Comparison of ENCODE assay signal across 8 mouse cellular contexts in genomic region chr5:66617921-66618460, GRCm38 (mm10). TPM values are rescaled to one million over a fixed set of nuclear protein-coding genes. Genes with fewer than 3 reads are reported as not detected.
DNase-seq lines count a peak whose midpoint lies in the region; ATAC-seq and TF ChIP-seq lines count a peak whose summit lies in the region.

No protein-coding gene starts in this region.

- ATAC-seq in forebrain, embryonic 14.5 days, result peak; percentile 71
- peak; percentile 68 for ATAC-seq in intestine, embryonic 16.5 days
- peak; percentile 70 for ATAC-seq in liver, embryonic 15.5 days (ENCODE audit: insufficient read depth)

- TF ChIP-seq CTCF in spleen, adult 2 months (IDR thresholded peaks at IDR 0.05; ENCODE audit: extremely low read depth, insufficient read depth, insufficient read length, insufficient replicate concordance), result no peak

- peaks cover 14% of the 10 kb centered on the region for H3K27me3 ChIP-seq in spleen, adult 2 months (ENCODE audit: control insufficient read depth, insufficient read depth, low read length)
- no peaks in the 10 kb centered on the region for H3K27me3 ChIP-seq in forebrain, embryonic 14.5 days (replicated peaks; ENCODE audit: control insufficient read depth, insufficient read depth, low read length)
- H3K27me3 ChIP-seq in intestine, embryonic 16.5 days (replicated peaks; ENCODE audit: control insufficient read depth, insufficient read depth, low read length), result no peaks in the 10 kb centered on the region
- peaks cover 61% of the 10 kb centered on the region for H3K27me3 ChIP-seq in liver, embryonic 15.5 days

- peak overlapping the region; percentile 82 for H3K4me2 ChIP-seq in forebrain, embryonic 14.5 days (ENCODE audit: low read length)
- peak overlapping the region; percentile 90 for H3K4me2 ChIP-seq in intestine, embryonic 16.5 days (ENCODE audit: low read depth, low read length)
- H3K4me2 ChIP-seq in liver, embryonic 15.5 days, result peak overlapping the region; percentile 60

- peak overlapping the region; percentile 95 for H3K9ac ChIP-seq in forebrain, embryonic 14.5 days (ENCODE audit: low read length)
- peak overlapping the region; percentile 95 for H3K9ac ChIP-seq in intestine, embryonic 16.5 days (ENCODE audit: low read depth, low read length)
- H3K9ac ChIP-seq in liver, embryonic 15.5 days, result peak overlapping the region; percentile 45

- H3K9me3 ChIP-seq in forebrain, embryonic 14.5 days (replicated peaks; ENCODE audit: control insufficient read depth, low read length), result no peaks in the 10 kb centered on the region
- no peaks in the 10 kb centered on the region for H3K9me3 ChIP-seq in intestine, embryonic 16.5 days (ENCODE audit: control insufficient read depth, low read length)
- no peaks in the 10 kb centered on the region for H3K9me3 ChIP-seq in liver, embryonic 15.5 days (replicated peaks)

- peaks cover 10% of the 10 kb centered on the region for H3K4me1 ChIP-seq in spleen, adult 2 months (ENCODE audit: control insufficient read depth, insufficient read depth, insufficient read length)
- H3K4me1 ChIP-seq in forebrain, embryonic 14.5 days (ENCODE audit: control insufficient read depth, insufficient read depth, low read length), result peaks cover 11% of the 10 kb centered on the region
- H3K4me1 ChIP-seq in intestine, embryonic 16.5 days (ENCODE audit: control insufficient read depth, insufficient read depth, low read length), result peaks cover 32% of the 10 kb centered on the region
- peaks cover 5% of the 10 kb centered on the region; the same call in 1 of the 2 replicates for H3K4me1 ChIP-seq in liver, embryonic 15.5 days (replicated peaks)

- no peak for DNase-seq in spleen, adult 2 months (ENCODE audit: low read depth in 1 of 2, low spot score in 2 of 2)
- no peak for DNase-seq in spleen, postnatal 14 days (ENCODE audit: low spot score in 2 of 2)
- peak; percentile 46 for DNase-seq in cerebellum, adult 11 months
- peak; percentile 38 for DNase-seq in forebrain, embryonic 14.5 days (ENCODE audit: low spot score)
- peak; percentile 32 for DNase-seq in testis, postnatal 14 days (ENCODE audit: low spot score)
- no peak for DNase-seq in thymus, postnatal 4 days

- peak overlapping the region; percentile 29 for H3K27ac ChIP-seq in spleen, adult 2 months (ENCODE audit: insufficient read depth, low read length)
- peak overlapping the region; percentile 96 for H3K27ac ChIP-seq in forebrain, embryonic 14.5 days (ENCODE audit: low read depth, low read length)
- peak overlapping the region; percentile 99 for H3K27ac ChIP-seq in intestine, embryonic 16.5 days (ENCODE audit: low read length)
- peak overlapping the region; percentile 76 for H3K27ac ChIP-seq in liver, embryonic 15.5 days (replicated peaks)

- no peaks in the 10 kb centered on the region for H3K36me3 ChIP-seq in spleen, adult 2 months (ENCODE audit: control insufficient read depth, insufficient read depth, low read length)
- no peaks in the 10 kb centered on the region for H3K36me3 ChIP-seq in forebrain, embryonic 14.5 days (ENCODE audit: control insufficient read depth, insufficient read depth, low read length)
- no peaks in the 10 kb centered on the region for H3K36me3 ChIP-seq in intestine, embryonic 16.5 days (ENCODE audit: control insufficient read depth, insufficient read depth, low read length)
- no peaks in the 10 kb centered on the region for H3K36me3 ChIP-seq in liver, embryonic 15.5 days (replicated peaks)

- TF ChIP-seq POLR2A in spleen, adult 2 months (IDR thresholded peaks at IDR 0.05; ENCODE audit: low read depth, low read length), result no peak

- WGBS in spleen, adult 2 months, result 2% methylated on average over 49 of the region's 54 CpGs
- 0% methylated on average over 54 of the region's 54 CpGs for WGBS in forebrain, embryonic 14.5 days
- 0% methylated on average over 54 of the region's 54 CpGs for WGBS in intestine, embryonic 16.5 days
- under 1% methylated on average over 54 of the region's 54 CpGs for WGBS in liver, embryonic 15.5 days (ENCODE audit: insufficient replicate concordance)

- peak overlapping the region; percentile 77 for H3K4me3 ChIP-seq in spleen, adult 2 months (ENCODE audit: extremely low read depth, insufficient read depth, insufficient read length)
- peak overlapping the region; percentile 86 for H3K4me3 ChIP-seq in forebrain, embryonic 14.5 days (ENCODE audit: low read depth, low read length)
- H3K4me3 ChIP-seq in intestine, embryonic 16.5 days (ENCODE audit: low read length), result peak overlapping the region; percentile 89
- H3K4me3 ChIP-seq in liver, embryonic 15.5 days (replicated peaks), result peak overlapping the region; percentile 60

RNA-seq across cellular contexts. Expression of gene Apbb2, which starts 0.6 kb away (rescaled TPM):
- polyA plus RNA-seq in spleen, adult 2 months (2012; rRNA removed), result 2.6 and 3.2 TPM in 2 replicates
- 60.6 and 75.0 TPM in 2 replicates for polyA plus RNA-seq in forebrain, embryonic 14.5 days (2014; fragmentation: Nextera tagmentation; extraction: Ambion mirVana)
- 31.2 and 32.8 TPM in 2 replicates for polyA plus RNA-seq in intestine, embryonic 16.5 days (2015; fragmentation: Nextera tagmentation; extraction: Ambion mirVana)
- polyA plus RNA-seq in liver, embryonic 15.5 days (2015; fragmentation: Nextera tagmentation; extraction: Ambion mirVana), result 4.8 and 6.0 TPM in 2 replicates

RNA-seq across cellular contexts. Expression of gene Uchl1, which starts 57.9 kb away (rescaled TPM):
- polyA plus RNA-seq in spleen, adult 2 months (2012; rRNA removed), result 1.1 and 1.8 TPM in 2 replicates
- 1,206 and 1,411 TPM in 2 replicates for polyA plus RNA-seq in forebrain, embryonic 14.5 days (2014; fragmentation: Nextera tagmentation; extraction: Ambion mirVana)
- 75.0 and 89.7 TPM in 2 replicates for polyA plus RNA-seq in intestine, embryonic 16.5 days (2015; fragmentation: Nextera tagmentation; extraction: Ambion mirVana)
- 1.5 and 2.3 TPM in 2 replicates for polyA plus RNA-seq in liver, embryonic 15.5 days (2015; fragmentation: Nextera tagmentation; extraction: Ambion mirVana)

Comparison
In these comparisons a context has a peak if more than half of its experiments do, and no peak if none do; other contexts are left out.
1. DNase-seq: peak in cerebellum, adult 11 months (single experiment), forebrain, embryonic 14.5 days (single experiment) and testis, postnatal 14 days (single experiment); none in spleen, adult 2 months (0 of 2), spleen, postnatal 14 days (0 of 2) and thymus, postnatal 4 days (single experiment).
2. H3K27ac ChIP-seq: peak in every context shown above with its lines; median percentile 99 in intestine, embryonic 16.5 days; 96 in forebrain, embryonic 14.5 days; 76 in liver, embryonic 15.5 days; 29 in spleen, adult 2 months.
3. H3K9ac ChIP-seq: peak in every context shown above with its lines; median percentile 95 in forebrain, embryonic 14.5 days; 95 in intestine, embryonic 16.5 days; 45 in liver, embryonic 15.5 days.
4. RNA of gene Uchl1, which starts 57.9 kb away (polyA plus RNA-seq): 1,206 to 1,411 TPM in forebrain, embryonic 14.5 days and 75.0 to 89.7 TPM in intestine, embryonic 16.5 days; 1.5 to 2.3 TPM in liver, embryonic 15.5 days and 1.1 to 1.8 TPM in spleen, adult 2 months; every median in the first group is over 10 times any median in the second.
5. Peak in every context shown above with its lines, with median percentiles within 50 percentile points of each other: H3K4me3 ChIP-seq, ATAC-seq and H3K4me2 ChIP-seq.